Mouse (Mus musculus) retina, postnatal 7 days (tissue): ENCODE results near the gene Gm13305.
"Not testable (repeated sequence)": the region's sequence is repeated elsewhere in the genome, so short reads cannot be mapped to it uniquely, and the experiment has no call there.

Experiments used
- DNase-seq: peaks from one replicate; pipeline ENCODE4 v3.0.0-alpha.2; 2012; ENCODE audit warnings: low read depth, low spot score

The Gm13305 gene

DNA sequence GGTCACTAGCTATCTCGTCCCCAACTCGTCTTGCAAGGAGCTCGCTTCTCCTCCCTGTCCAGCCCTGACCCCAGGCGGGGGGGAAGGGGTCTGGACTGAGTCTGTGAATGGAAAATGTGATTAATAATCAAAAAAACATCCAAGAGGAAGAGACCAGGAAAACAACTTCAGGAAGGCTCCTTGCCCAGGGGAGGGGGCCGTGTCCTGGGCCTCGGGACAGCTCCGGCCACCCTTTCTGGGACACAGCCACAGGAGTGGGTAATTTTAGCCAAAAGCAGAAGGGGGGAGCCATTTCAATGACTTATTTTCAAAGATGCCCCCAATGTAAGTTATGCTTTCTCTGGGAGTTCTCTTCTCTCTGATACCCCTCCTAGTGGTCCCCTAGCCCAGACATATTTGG lies at the start of gene Gm13305:
TSS of gene Gm13305 (minus strand) at position 101 of the 400 bp plus-strand sequence.
- not testable (repeated sequence) for DNase-seq

DNA sequence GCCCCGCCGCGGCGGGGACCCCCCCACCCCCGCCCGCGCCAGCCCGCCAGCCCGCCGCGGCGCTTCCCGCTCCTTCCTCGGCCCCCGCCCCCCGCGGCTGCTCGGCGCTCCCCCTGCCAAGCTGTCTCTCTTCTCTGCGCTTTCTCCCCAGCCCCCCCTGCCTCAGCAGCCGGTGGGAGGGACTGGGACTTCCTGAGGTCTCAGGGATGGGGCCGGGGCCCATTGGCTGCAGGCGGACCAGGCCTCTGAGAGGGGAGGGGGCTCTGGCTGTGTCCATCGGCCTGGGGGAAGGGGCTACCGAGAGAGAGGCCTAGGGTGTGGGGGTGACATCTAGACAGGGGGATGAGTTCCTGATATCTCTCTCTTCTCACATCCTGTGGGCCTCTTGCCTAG lies 16.6 kb upstream of the Gm13305 start:
- DNase-seq: not testable (repeated sequence)

DNA sequence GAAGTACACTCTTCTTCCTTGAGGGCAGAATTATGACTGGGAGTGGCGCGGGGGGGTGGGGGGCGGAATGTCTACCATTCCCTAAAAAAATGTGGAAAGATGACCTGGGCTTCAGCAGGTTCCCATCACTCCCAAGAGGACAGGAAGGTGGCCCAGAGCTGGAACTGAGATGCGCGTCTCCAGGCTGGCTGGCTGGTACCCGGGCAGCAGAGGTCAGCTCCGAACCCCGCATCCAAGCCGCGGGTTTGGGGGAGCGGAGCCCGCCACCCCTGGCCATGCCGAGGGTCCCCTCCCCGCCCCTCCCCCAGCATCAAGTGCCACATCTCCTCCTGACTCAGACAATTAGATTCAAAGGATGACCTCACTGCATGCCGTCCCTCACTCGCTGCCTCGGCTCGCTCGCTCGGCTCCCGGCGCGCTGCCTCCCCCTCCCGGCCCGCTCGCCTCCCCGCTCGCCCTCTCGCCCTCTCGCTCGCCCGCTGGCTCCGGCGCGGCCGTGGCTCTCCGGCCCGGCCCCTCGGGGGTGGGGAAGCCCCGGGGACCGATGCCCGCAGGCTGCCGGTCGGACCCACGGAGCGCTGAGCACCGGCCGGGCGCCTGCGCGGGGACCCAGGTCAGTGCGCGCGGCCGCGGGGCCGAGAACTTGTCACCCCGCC lies 16.0 kb upstream of the Gm13305 start:
- not testable (repeated sequence) for DNase-seq

DNA sequence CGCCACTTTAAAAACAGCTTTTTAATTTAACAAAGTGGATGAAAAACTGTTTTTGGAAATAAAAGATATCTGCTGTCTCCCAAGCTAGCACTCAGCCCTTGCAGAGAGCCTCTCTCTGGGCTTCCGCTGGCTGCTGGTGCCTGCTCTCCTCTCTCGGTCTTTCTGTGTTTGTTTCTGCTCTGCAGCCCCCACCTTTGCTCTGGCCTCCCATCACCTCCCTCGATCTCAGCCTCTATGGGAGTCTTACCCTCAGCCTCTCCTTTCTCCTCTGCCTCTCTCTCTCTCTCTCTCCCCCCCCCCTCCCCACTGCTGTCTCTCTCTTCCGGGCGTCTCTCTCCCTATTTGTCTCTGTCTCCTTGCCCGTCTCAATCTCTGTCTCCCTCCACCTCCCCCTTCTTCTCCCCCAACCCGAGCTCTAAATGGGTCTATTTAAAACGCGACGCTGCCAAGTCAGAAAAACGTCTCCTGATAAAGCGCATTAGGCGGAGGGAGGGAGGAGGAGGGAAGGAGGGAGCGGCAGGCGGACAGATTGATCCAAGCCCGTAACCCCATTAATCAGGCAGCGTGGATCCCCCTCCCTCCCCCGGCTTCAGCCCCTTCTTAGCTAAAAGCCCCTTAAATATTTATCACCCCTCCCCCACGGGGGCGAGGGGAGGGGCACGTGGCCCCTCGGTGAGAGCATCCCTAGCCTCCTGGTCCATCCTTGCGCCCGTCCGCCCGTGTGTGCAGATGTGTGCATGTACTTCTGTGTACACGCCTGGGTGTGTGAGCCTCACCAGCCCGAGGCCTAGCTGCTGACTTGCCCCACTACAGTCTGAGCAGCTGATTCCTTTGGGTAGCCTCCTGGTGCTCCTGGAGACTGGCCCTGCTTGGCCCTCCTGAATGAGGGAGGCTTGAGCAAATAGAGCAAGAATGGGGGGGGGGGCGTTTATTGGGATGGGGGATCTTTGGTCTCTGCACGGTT lies 15.1 kb upstream of the Gm13305 start:
- not testable (repeated sequence) for DNase-seq

DNA sequence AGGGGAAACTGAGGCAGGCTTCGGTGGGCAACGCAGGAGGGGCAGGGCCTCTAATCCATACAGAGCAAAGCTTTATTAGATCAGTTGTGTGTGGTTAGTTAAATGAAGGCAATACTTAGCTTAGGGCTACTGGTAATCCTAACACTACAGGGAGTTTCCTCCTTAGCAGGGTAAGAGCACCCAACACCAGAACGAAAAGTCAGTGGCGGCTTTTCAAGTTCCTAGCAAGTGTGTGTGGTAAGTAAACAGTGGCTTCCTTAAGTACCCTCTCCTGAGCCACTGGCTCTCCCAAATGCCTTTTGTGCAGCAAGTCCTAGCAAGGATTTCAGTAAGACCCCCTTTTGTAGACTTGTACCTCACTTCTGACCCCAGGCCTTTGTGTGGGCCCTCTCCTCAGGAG lies 9.8 kb upstream of the Gm13305 start:
- DNase-seq: not testable (repeated sequence)

DNA sequence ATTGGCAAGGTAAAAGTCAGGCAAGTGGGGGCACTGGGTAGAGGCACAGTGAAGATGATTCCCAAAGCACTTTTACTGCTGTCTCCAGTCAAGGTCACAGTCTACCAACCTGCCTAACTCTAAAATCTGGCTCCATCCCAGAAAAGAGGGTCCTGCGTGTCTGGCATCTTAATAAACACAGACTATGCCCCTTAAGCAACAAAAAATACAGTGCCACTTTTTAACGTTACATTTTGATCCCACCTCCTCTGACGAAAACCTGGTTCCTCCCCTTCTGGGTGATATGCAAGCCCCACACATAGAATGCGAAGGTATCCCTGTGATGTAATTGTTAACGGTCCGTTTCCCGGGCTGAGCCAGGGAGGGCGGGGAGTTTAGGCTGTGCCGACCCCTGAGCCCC lies 15.3 kb downstream of the Gm13305 start, which contains the start of gene Gm13306:
TSS of gene Gm13306 (plus strand) at position 301 of the 400 bp plus-strand sequence.
- DNase-seq: not testable (repeated sequence)

DNA sequence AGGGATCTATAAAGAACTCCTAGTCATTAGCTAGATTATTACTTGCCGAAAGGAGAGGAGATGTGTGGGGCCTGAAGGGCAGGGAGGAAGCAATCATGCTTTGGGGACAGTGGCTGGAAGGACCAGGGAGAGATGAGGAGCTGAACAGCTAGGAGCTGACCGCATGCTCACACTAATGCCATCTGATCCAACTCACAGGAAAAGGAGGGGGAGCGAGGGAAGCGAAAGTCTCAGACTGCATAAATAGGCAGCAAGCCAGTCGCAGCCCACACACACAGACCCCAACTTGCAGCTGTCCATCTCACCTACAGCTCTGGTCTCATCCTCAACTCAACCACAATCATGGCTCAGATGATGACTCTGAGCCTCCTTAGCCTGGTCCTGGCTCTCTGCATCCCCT lies 53.9 kb downstream of the Gm13305 start, which contains the start of gene Gm13304:
TSS of gene Gm13304 (plus strand) at position 301 of the 400 bp plus-strand sequence.
- not testable (repeated sequence) for DNase-seq
